25 mouse cellular contexts compared by ENCODE assay signal in genomic region chr11:114729832-114730363, GRCm38 (mm10). TPM values are rescaled to one million over a fixed set of nuclear protein-coding genes. Genes with fewer than 3 reads are reported as not detected.
A peak's percentile ranks its signal among the peaks of the same experiment; 100 is the strongest.
DNase-seq lines count a peak whose midpoint lies in the region; ATAC-seq and TF ChIP-seq lines count a peak whose summit lies in the region.
"Had no signal": no experiment of that assay in that cellular context is flagged by ENCODE, and none has a peak within 500 bp of the region (broad histone marks: within the 10 kb centered on the region; RNA-seq: fewer than 3 reads in every experiment).

No protein-coding gene starts in this region.

- no peak overlapping the region for H3K4me3 ChIP-seq in kidney, postnatal 0 days (replicated peaks; ENCODE audit: low read depth, low read length)
- H3K4me3 ChIP-seq: embryonic facial prominence, embryonic 13.5 days; forebrain, embryonic 10.5 days; heart, embryonic 13.5 days; limb, embryonic 12.5 days; liver, embryonic 15.5 days had no signal

- H3K4me2 ChIP-seq in kidney, postnatal 0 days (ENCODE audit: low read length): no peak overlapping the region
- H3K4me2 ChIP-seq: embryonic facial prominence, embryonic 13.5 days; heart, embryonic 13.5 days; limb, embryonic 12.5 days; liver, embryonic 15.5 days; lung, embryonic 14.5 days had no signal

- no peaks in the 10 kb centered on the region for H3K36me3 ChIP-seq in kidney, postnatal 0 days (ENCODE audit: insufficient read depth, low read length)
- H3K36me3 ChIP-seq: embryonic facial prominence, embryonic 13.5 days; forebrain, embryonic 10.5 days; heart, embryonic 13.5 days; limb, embryonic 12.5 days; liver, embryonic 15.5 days had no signal

- H3K4me1 ChIP-seq in kidney, postnatal 0 days (replicated peaks; ENCODE audit: insufficient read depth, low read length): 0 out of 2 replicates have a peak, but pooled peaks cover 4% of the 10 kb centered on the region

- ATAC-seq in kidney, postnatal 0 days (replicated peaks; ENCODE audit: low FRiP score, low read depth): no peak
- ATAC-seq in activated CD4-positive, CD25-positive, alpha-beta regulatory T cell, adult 4 months: no peak
- ATAC-seq: forebrain, embryonic 16.5 days; inflammation-experienced regulatory T-cells, adult 6 months had no signal

- no peaks in the 10 kb centered on the region for H3K27me3 ChIP-seq in kidney, postnatal 0 days (ENCODE audit: insufficient read depth, low read length)
- H3K27me3 ChIP-seq: embryonic facial prominence, embryonic 13.5 days had no signal

- H3K9ac ChIP-seq in kidney, postnatal 0 days (ENCODE audit: low read depth, low read length): no peak overlapping the region
- H3K9ac ChIP-seq: embryonic facial prominence, embryonic 13.5 days; heart, embryonic 13.5 days; limb, embryonic 12.5 days; liver, embryonic 15.5 days; lung, embryonic 14.5 days had no signal

- H3K9me3 ChIP-seq in kidney, postnatal 0 days (replicated peaks; ENCODE audit: low read length): no peaks in the 10 kb centered on the region
- H3K9me3 ChIP-seq: embryonic facial prominence, embryonic 13.5 days; heart, embryonic 13.5 days; limb, embryonic 12.5 days; liver, embryonic 15.5 days had no signal

- WGBS in kidney, postnatal 0 days: 48% methylated on average over 6 of the region's 6 CpGs

- H3K27ac ChIP-seq in kidney, postnatal 0 days: no peak overlapping the region
- H3K27ac ChIP-seq: embryonic facial prominence, embryonic 13.5 days; forebrain, embryonic 10.5 days; limb, embryonic 12.5 days; liver, embryonic 15.5 days had no signal

- peak; percentile 19; the same call in 1 of the 2 replicates for TF ChIP-seq CTCF in kidney, postnatal 0 days (IDR thresholded peaks at IDR 0.05; ENCODE audit: low read depth)

- peak; percentile 41 for DNase-seq in embryo, embryonic 10 days (ENCODE audit: low spot score)
- DNase-seq in embryo, embryonic 9.5 days (ENCODE audit: extremely low spot score): no peak
- no peak for DNase-seq in kidney, postnatal 0 days (ENCODE audit: low spot score)
- DNase-seq in kidney, postnatal 10 days: no peak
- DNase-seq in embryo, embryonic 10.5 days (ENCODE audit: low spot score): peak; percentile 29
- peak; percentile 58 for DNase-seq in retina, postnatal 1 day
- no peak for DNase-seq in cerebellum, adult 11-12 months
- DNase-seq: adrenal gland, postnatal 10 days; cerebellum, adult 18-20 months; cerebellum, postnatal 10 days; heart, postnatal 10 days; kidney, adult 8-10 months; kidney, postnatal 14 days; layer of hippocampus, adult 9-11 months; lung, embryonic 14.5 days; lung, postnatal 14 days; midbrain, embryonic 14.5 days had no signal

RNA-seq across cellular contexts. Expression of gene Dnaic2, which starts 2.7 kb away (rescaled TPM):
- polyA plus RNA-seq in kidney, postnatal 0 days (2015; fragmentation: Nextera tagmentation; extraction: Ambion mirVana): 0.32 and 0.43 TPM in 2 replicates
- not detected for polyA plus RNA-seq in activated CD4-positive, CD25-positive, alpha-beta regulatory T cell, adult 4 months (2017; shearing (Covaris generic))
- polyA plus RNA-seq: inflammation-experienced regulatory T-cells, adult 6 months had no signal

RNA-seq across cellular contexts. Expression of gene Kif19a, which starts 35.3 kb away (rescaled TPM):
- 0.06 and 0.11 TPM in 2 replicates for polyA plus RNA-seq in kidney, postnatal 0 days (2015; fragmentation: Nextera tagmentation; extraction: Ambion mirVana)
- polyA plus RNA-seq in activated CD4-positive, CD25-positive, alpha-beta regulatory T cell, adult 4 months (2017; shearing (Covaris generic)): under 1 TPM in 1 of 2 experiments, not detected in 1; 0.22 TPM
- polyA plus RNA-seq: limb, embryonic 12.5 days had no signal

RNA-seq across cellular contexts. Expression of gene Ttyh2, which starts 54.7 kb away (rescaled TPM):
- 22.6 and 25.3 TPM in 2 replicates for polyA plus RNA-seq in kidney, postnatal 0 days (2015; fragmentation: Nextera tagmentation; extraction: Ambion mirVana)
- polyA plus RNA-seq in activated CD4-positive, CD25-positive, alpha-beta regulatory T cell, adult 4 months (2017; shearing (Covaris generic)): 1 to 10 TPM; 2.4 to 3.3 TPM

Comparison
In these comparisons a context has a peak if more than half of its experiments do, and no peak if none do; other contexts are left out.
1. DNase-seq: peak in embryo, embryonic 10 days (single experiment), embryo, embryonic 10.5 days (single experiment) and retina, postnatal 1 day (single experiment); none in embryo, embryonic 9.5 days (single experiment), kidney, postnatal 0 days (single experiment), kidney, postnatal 10 days (single experiment) and cerebellum, adult 11-12 months (single experiment).